Mouse (Mus musculus) lung, adult 10 weeks (tissue): ENCODE measurements around the gene Sell. TPM values are rescaled to one million over a fixed set of nuclear protein-coding genes. Genes with fewer than 3 reads are reported as not detected.

ENCODE experiments used
- polyA plus RNA-seq: library from polyadenylated mRNA; stranded (reverse); fragments of 350-450 nt; fragmentation: Illumina TruSeq; extraction: RNeasy Lipid Tissue Mini Kit (QIAGEN cat#74804); gene quantifications from one replicate; pipeline ENCODE4 v1.2.3, GENCODE M21; 2014; ENCODE audit warnings: low read depth, low replicate concordance; ENCODE audit not compliant: insufficient read depth

The Sell gene
- 30.2 TPM for polyA plus RNA-seq

DNA sequence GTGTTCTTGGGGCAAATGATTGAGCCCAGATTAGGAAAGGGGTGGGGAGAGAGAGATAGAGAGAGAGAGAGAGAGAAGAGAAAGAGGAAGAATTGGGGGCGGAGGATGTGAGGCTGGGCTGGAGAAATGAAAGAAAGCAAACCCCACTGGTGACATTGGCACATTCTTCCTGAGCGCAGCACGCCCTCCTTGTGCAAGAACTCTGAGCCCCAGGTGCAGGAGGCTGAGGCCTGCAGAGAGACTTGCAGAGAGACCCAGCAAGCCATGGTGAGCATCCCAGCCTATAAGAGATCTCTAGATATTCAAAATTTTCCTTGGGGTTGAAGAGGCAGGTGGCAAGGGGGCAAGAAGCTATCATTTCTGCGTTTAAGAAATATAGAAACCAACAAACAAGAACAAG, at the start of gene Sell:
Sell (plus strand) TSS at position 58 of the 400 bp plus-strand sequence.

DNA sequence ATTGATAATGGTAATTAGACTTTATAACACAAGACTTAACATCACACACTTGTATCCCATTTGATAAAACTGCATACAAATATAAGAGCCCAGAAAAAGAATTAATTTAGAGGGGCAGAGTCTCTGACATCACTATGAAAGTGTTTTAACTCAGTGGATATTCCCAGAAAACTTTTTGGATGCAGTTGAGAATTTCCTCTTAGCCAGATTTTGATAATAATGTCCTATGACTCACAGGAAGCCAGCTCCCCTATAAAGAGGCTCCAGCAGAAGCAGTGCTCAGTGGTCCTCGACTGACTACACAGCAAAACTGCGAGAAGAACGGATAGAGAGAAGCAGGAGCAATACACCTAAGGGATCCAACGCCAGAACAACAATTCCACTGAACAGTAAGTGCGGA, 13.8 kb upstream of the Sell start, which contains the start of gene Sele:
Sele (plus strand) TSS at position 301 of the 400 bp plus-strand sequence.

DNA sequence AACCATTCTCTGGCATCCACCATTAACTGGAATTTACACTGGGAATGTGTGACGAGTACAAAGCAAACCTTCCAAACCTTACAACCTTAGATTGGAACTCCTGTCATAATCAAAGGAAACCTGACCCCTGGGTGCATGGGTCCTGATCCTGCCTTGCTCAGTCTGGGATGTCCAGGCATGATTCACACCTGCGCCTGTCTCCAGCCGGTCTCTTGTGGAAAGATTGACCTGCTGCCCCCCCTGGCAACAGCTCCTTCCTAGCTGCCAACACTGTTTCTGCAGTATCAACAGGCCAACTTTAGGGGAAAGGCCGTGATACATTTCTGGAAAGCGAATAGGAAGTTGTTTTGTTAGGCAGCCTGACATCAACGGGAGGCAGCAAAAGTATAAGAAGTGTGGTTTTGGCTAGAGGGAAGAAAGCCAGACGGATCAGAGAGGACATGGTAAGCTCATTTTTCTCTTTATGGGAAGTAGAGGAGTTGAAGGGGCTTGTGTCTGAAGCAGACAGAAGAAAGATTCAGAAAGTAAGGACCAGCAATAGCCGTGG, 53.2 kb downstream of the Sell start, which contains the start of gene Selp:
Selp (plus strand) TSS at position 318 of the 547 bp plus-strand sequence.

Other genes starting within 250 kb of the Sell start
- gene Scyl3, start 132.9 kb upstream of the Sell start, polyA plus RNA-seq, result 8.4 TPM
- gene BC055324, start 67.2 kb upstream of the Sell start, polyA plus RNA-seq, result 0.61 TPM
- gene Mettl18, start 67.1 kb upstream of the Sell start, polyA plus RNA-seq, result 6.2 TPM
- gene Sele, start 13.7 kb upstream of the Sell start, polyA plus RNA-seq, result 0.32 TPM
- gene Selp, start 53.3 kb downstream of the Sell start, polyA plus RNA-seq, result 1.7 TPM
- gene F5, start 89.9 kb downstream of the Sell start, polyA plus RNA-seq, result 0.51 TPM
- 2.6 TPM for gene Slc19a2, start 187.1 kb downstream of the Sell start, polyA plus RNA-seq
- 15.5 TPM for gene Ccdc181, start 213.6 kb downstream of the Sell start, polyA plus RNA-seq
- gene Nme7, start 242.1 kb downstream of the Sell start, polyA plus RNA-seq, result 8.4 TPM
- 10.1 TPM for gene Blzf1, start 245.5 kb downstream of the Sell start, polyA plus RNA-seq